Mouse (Mus musculus) 3134 (cell line): ENCODE measurements around the gene Zfp958.
"Not testable (repeated sequence)": the region's sequence is repeated elsewhere in the genome, so short reads cannot be mapped to it uniquely, and the experiment has no call there.

Experiments used
- DNase-seq: peaks from one replicate; pipeline ENCODE4 v3.0.0-alpha.2; 2011; ENCODE audit warnings: low spot score; ENCODE audit not compliant: insufficient read length; ENCODE audit errors: extremely low read depth

The Zfp958 gene

DNA sequence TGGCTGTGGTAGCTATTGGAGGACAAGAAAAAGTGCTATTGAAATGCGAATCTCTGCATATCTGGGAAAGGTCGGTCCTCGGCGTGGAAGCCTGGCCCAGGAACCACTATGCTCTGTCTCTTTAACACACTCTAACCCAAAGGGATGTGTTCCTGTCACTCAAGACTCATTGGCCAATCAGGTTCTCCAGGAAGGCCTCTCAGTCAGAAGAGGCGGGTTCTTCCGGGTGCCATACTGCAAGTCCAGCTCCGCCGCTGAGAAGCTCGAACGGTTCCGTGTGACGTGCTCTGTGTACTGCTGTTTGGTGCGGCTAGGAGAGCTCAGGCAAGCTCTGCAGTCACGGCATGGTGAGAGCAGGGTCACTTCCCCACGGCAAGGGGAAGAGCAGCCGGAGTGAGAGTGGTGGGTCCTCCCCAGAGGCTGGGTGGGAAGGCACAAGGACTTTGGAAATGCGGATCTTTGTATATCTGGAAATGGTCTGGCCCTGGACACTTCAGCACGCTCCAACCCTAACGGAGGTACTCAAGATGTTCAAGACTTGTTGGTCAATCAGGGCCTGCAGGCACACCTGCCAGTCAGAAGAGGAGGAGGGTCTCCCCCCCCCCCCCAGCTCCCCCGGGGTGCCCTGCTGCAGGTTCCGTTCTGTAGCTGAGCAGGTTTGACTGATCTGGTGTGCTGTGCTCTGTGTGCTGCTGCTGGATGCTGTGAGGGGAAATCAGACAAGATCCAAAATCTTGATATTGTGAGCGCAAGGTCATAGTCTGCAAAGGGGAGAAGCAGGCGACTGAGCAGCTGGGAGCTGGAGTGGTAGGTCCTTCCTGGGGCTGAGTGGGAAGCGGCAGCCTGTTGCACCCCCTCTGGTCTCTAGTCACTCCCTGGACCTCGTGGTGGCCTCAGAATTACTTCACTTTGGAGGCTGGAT is at the start of gene Zfp958:
Gene Zfp958 (plus strand): TSS at position 236 of the 922 bp plus-strand sequence.
- peak; percentile 87 for DNase-seq

DNA sequence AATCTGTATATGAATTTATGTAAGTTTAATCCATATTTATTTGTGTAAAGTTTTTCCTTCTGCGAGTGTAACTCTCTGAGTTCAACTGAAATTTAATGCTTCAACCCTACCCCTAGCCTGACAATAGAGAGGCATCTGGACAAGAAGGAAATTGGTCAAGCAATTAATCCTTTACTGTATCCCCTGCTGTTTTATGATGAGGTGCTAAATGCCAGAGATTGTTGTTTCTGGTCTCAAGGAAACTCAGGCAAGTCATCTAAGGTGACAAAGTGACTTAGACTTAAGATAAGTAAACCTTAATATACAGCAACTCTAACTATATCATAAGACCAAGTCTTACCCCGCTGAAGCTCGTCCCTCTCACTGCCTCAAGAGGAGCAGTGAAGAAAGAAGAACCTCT is 31.0 kb upstream of the Zfp958 start:
- no peak for DNase-seq

DNA sequence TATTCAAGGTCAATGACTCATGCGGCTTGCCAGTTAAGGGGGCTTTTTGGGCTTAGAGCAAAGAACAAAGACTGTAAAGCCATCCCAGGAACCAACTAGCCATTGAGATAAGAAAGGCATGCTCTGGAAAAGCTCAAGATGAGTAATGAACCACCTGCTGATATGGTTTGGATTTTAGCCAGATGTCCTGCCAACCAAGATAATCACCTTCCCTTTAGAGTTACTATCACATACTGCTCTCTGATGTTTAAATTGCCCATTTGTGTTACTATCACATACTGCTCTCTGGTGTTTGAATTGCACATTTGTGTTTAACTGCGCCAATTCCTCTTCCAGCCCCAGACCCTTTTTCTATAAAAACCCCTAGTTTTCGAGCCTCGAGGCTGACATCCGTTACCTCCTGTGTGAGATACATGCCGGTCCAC is 30.2 kb upstream of the Zfp958 start:
- no peak for DNase-seq

DNA sequence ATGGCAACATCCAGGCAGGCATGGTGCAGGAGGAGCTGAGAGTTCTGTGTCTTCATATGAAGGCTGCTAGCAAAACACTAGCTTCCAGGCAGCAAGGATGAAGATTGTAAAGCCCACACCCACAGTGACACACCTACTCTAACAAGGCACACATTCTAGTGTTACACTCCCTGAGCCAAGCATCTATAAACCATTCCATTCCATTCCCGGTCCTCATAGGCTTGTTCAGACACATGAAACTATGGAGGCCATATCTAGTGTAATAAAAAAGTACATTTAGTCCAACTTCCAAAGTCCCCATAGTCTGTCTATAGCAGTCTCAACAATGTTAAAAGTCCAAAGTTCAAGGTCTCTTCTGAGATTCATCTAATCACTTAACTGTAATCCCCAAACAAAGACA is 28.3 kb upstream of the Zfp958 start:
- DNase-seq: no peak

DNA sequence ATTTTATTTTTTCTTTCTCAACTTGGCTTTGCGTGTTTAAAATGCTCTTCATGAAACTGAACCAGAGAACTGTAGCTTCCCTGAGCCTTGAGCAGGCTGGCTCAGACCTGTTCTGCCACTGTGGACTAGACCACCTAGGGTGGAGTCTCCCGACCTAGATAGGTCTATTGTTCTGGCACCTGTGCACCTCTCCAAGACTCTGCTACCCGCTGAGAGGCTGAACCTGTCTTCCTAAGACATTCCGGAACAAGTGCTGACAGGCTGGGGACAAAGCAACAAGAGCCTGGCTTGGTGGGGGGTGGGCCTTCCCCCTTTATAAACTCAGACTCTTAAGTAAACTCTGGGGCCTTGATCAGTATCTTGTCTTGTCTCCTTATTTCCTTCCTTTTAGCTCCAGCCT is 26.6 kb upstream of the Zfp958 start:
- DNase-seq: no peak

DNA sequence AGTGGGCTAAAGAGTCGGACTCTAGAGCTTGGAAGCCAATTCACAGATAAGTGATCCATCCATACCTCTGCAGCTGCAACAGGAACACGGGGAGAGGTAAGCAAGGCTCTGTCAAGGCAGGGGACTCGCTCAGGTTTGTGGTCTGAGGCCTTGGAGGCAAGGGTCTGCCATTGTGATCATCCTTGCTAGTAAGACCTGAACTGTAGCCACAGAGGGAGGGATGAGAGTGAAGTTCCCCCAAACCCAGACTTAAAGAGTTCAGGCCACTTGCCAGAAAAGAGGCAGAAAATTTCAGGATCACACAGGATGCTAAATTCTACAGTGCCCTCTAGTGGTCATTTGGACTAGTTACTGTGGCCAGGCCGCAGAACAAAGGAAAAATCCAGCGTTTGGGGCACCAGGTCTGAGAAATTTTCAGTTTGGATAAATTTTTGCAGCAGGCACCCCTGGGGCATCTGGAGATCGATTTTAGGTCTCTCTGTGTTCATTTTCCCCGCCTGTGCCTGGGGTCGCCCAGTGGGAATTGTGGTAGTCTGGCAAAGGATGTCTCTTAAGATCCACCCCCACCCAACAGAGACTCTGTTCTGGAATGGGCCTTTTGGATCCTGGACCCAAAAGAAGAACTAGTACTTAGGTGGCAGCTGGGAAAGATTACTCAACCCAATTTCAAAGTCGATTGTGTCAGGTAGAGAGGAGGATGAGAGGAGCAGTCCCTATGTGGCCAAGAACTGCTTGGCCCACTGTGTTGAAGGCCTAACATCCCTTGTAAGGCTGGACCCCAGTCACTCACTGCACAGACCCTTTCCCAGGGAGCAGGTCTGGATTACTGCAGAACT is 24.6 kb upstream of the Zfp958 start:
- DNase-seq: peak; percentile 5

DNA sequence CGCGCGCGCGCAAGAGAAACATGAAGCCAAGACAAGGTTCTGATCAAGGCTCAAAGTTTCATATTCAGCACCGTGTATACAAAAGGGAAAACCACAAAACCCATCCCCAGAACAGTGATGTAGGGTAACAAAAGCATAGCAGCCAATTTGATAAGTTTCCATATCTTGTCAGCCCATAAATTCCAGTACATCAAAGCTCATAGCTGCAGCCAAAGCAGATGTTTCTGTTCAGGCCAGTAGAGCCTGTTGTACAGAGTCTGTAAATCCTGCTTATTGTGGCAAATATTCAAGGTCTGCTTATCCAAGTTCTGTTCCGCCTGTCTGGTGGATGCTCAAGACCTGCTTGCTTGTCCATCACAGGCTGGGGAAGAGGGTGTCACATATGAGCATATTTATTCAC is 4.1 kb upstream of the Zfp958 start:
- DNase-seq: no peak

DNA sequence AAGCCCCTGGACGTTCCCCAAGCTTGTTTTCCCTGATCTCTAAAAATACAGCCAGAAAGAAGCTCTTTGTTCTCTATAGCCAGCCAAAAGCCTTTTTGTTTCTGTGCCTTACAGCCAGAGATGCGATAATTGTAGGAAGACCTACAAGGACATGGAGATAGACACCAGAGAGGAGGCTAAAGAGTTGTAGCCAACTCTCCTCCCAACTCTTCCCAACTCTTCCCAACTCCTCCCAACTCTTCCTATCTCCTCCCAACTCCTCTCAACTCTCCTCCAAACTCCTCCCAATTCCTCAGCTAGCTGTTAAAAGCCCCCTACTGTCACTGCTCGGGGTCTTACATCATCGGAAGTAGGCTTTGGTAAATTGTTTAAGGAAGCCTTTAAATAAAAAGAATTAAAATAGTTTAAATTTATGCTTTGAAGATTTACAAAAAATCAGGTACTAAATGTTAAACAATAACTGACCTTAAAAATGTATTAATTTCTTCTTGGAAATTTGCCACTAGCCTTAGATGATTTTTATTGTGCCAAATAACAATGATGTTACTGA is 1.3 kb upstream of the Zfp958 start:
- DNase-seq: peak; percentile 47

DNA sequence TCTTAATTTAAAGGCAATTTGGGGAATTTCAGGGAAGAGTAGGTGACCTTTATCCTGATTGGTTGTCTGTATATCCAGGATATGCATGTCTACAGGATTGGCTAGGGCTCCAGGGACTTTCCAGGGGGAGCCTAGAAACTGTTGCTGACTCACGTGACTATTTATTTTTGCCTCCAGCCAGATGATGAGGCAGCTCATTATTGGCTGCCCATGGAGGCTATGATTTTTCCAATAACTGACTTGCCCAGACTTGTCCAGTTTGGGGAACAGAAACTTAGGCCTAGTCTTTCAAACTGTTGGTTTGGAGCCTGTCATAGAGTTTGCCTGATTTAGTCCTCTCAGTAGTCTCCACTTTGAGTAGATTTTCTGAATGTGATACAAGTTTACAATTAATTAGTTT is 14.4 kb downstream of the Zfp958 start:
- DNase-seq: no peak

DNA sequence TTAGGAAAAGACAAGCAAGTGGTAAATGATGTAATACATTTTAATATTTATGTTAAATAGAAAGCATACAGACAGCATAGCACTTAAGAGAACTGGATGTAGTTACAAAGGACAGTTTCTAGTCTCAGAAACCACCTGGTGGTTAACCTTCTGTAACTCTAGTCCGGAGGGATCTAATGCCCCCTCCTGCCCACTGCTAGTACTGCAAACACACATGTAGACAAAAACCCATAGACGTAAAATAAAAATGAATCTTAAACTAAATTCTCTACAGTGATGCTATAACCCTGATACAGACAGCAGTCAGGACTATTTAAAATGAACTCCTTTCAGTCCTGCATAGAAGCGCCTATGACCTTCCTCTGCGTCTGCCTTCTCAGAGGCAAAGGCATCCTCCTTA is 24.1 kb downstream of the Zfp958 start:
- DNase-seq: no peak

DNA sequence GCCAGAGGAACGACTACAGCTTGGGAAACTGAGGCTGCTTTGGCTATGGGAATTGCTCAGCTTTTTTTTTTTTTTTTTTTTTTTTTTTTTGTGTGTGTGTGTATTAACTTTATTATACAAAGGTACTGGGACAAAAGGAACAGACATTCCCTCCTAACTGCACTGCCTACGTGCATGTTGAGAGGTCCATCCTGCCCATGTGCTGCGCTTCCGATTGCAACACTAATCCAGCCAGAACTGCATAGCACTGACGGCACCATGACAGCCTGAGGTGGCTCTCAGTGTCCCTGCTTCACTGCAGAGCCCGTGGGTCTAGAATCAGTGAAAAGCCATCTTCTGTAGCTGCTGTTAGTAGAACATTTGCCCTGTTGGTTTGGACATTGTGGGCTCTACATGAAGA is 30.0 kb downstream of the Zfp958 start:
- DNase-seq: not testable (repeated sequence)

DNA sequence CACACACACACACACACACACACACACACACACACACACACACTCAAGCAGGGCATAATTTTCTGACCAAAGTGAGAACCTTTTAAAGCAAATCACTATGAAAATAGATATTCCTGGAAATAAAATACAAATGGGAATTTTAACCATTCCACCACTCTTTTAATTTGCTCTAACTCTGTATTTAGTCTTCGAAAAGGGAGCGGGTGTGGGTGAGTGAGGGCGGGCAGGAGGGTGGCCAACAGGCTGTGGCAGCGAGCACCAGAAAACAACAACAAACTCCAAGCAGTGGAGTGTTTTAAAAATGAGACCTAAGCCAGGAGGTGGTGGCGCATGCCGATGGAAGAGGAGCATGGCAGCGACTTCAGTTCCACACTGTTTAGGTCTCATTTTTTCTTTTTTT is 43.6 kb downstream of the Zfp958 start:
- DNase-seq: peak; percentile 49

DNA sequence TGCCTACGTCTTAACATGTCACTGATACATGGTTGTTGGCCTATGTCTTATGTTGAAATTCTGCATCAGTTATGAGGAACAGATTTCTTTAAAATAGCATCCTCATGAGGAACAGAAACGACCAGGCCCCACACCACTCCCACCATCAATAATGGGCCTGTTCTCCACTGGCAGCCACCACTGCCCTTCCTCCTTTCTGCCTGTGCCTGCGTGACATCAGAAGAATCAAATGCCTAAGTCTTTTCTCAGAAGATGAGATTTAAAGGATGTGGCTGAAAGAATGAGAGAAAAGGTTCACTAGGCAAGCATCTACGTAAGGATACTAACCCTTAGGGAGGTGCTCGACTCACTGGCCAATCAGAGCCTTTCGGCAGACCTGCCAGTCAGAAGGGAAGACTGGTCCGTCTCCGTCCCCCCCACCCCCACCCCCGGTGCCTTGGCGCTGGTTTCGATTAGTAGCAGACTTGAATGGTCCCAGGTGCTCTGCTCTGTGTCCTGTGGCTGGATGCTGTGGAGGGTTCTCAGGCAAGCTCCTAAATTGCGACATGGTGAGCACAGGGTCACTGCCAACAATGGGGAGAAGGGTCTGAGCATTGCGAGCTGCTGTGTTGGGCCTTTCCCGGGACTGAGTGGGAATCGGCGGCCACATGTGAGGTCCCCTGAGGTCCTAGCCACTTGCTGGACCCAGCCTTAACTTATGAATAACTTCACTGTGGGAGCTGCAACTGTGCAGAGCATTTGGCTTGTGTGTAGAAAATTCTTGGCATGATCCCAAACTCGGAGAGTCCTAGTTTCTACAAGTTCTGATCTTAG is 62.4 kb downstream of the Zfp958 start:
- peak; percentile 22 for DNase-seq

DNA sequence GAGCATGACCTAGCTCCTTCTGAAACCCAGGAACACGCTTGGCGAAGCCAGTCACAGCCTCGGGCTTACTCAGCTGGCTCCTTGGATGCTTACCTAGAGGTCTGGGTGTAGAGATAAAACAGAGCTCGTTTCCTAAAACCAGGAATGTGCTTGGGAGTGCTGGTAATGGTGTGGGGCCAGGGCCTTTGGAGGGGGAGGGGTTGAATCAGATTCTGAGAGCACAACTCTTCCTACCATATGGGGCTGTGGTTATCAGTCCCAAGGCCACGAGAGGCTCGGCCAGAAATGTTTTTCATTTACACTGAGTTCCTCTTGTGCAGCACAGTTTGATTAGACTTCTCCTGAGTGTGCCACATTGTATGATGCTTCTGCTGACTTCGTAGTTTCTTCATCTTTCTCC is 63.6 kb downstream of the Zfp958 start:
- DNase-seq: peak; percentile 6

DNA sequence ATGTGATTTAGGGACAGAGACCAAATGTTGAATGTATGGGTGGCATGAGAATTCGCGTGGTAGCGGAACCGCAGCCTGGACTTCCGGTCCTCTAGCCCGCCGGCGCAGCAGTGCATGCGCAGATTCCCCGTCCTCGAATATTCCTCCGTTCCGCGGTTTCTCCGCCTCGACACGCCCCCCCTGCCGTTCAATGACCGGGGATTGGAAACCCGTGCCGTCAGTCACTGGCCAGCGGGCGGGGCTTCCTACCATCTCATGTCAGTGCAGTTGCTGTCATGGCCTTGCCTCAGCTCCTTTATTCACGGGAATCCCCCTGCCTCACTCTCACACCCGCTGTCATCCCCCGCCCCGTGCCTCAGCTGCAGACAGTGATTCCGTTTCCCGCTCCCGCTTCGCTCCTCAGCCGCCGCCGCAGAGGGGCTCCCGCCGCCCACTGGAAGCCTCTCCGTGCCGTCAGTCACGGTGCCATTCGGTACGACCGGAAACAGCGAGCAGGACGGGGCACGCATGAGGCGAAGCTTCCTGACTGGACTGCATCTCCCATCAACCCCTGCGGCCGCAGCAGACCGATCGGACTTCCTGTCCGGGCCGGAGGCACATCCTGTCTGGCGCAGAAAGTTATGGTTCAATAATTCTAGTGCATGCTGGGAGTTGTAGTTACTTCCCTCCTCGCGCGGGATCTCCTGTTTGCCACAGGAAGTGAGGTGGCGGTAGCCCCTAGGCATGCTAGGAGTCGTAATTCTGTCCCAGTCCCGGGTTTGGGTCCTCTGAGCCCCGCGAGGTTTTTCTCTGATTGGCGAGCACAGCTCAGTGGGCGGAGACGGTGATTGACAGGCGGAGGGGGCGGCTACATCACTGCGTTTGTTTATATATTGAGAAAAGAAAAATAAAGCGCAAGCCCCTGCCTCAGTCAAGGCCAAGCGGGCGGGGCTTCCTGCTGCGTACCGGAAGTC is 64.6 kb downstream of the Zfp958 start:
- DNase-seq: peak; percentile 99

DNA sequence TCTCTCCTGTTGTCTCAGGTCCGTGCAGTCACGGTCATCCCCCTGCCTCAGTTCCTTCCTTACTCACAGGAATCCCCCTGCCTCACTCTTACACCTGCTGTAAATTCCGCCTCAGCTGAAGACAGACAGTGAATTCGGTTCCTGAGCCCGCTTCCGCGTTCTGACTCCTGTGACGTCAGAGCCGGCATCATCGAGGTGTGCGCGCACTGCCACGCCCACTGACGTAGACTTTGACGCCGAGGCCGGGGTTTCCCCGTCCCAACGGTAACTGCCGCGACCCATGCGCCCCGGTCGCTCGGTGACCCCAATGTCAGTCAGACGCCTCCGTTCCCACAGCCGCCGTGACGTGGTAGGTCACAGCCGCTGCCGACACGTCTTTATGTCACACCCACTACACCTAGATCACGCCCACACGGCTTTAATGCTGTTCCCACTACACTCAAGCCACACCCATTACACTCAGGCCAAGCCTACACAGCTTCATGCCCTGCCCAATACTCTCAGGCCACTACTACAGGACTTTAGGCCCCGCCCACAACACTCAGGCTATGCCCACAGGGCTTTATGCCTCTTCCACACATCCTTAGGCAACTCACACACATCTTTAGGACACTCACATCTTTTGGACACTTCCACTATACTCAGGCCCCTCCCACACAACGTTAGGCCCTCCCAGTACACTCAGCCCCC is 65.4 kb downstream of the Zfp958 start:
- peak; percentile 97 for DNase-seq

DNA sequence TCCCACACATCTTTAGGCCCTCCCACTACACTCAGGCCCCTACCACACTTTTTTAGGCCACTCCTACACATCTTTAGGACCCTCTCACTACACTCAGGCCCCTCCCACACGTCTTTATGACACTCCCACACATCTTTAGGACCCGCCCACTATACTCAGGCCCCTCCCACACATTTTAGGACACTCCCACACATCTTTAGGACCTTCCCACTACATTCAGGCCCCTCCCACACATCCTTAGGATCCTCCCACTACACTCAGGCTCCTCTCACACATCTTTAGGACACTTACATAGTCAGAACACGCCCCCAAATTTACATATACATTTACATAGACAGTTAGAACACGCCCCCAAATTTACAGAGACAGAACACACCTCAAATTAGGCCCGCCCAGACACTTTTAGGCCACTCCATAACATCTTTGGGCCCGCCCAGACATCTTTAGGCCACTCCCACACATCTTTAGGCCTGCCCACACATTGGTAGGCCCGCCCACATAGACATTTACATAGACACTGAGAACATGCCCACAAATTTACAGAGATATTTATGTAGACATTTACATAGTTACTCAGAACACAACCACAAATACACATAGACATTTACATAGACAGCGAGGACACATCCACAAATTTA is 66.1 kb downstream of the Zfp958 start:
- no peak for DNase-seq

DNA sequence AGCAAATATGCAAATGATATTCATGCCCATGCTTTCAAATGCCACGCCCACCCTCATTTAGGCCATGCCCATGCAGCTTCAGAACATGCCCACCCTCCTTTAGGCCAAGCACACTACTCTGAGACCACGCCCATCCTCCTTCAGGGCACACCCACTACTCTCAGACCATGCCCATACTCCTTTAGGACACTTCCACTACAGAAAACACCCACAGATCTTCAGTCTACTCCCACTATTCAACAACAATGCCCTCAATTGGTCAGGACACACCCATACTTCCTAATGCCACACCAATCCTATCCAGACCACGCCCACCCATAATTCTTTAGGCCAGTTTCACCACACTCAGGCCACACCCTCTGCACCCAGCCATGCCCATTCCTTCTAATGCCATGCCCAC is 66.8 kb downstream of the Zfp958 start:
- peak; percentile 7 for DNase-seq
